Mouse (Mus musculus) embryonic fibroblast, embryonic 13.5 days (primary cell): ENCODE results near the gene Galr2.

Experiments used
- CTCF ChIP-seq: IDR thresholded peaks from 2 replicates; pipeline ENCODE4 v1.5.1; 2011; ENCODE audit warnings: mild to moderate bottlenecking, control low read depth, low read length, moderate library complexity, borderline replicate concordance; ENCODE audit not compliant: insufficient read depth
- POLR2A ChIP-seq: IDR thresholded peaks from 2 replicates; pipeline ENCODE4 v1.6.1; 2011; ENCODE audit warnings: low read depth, mild to moderate bottlenecking, control low read depth, low read length, moderate library complexity

DNA sequence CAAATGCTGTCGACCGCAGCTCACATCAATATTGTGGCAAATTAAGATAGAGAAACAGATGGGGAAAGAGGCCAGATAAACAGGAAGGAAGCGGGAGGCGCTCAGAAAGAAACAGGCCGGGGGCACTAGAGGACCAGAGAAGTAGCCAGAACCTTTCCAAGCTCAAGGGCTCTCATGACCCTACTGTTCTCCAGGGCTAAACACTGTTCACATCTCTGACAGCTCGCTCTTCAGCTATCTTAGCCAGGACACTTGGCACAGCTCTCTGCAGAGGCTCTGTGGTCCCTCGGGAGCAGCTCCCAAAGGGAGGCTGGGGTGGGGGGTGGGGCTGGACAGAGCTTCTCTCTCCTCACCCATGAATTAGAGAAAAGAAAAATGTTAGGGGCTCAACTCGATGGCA, 9.8 kb downstream of the Galr2 start:
- TF ChIP-seq CTCF (no peak), POLR2A (no peak)
